Mouse (Mus musculus) bone marrow, adult 2 months (tissue): Measurements from ENCODE around the gene Pdzd7.

Source experiments
- CTCF ChIP-seq: fragments of 200-500 bp; IDR thresholded peaks from 2 replicates; pipeline ENCODE4 v1.5.1; 2011; ENCODE audit warnings: low read length, control low read depth; ENCODE audit not compliant: control insufficient read depth, insufficient read depth
- POLR2A ChIP-seq: fragments of 200-500 bp; IDR thresholded peaks from 2 replicates; pipeline ENCODE4 v1.6.1; 2011; ENCODE audit warnings: low read depth, mild to moderate bottlenecking, control low read depth, low read length, borderline replicate concordance; ENCODE audit not compliant: control insufficient read depth

GRCm38 (mm10) chr19:44987851-44988250 lies 57.7 kb downstream of the Pdzd7 start:
- no peak for TF ChIP-seq CTCF
- TF ChIP-seq POLR2A = no peak
